Mouse (Mus musculus): Measurements from ENCODE around the gene Tmem164. TPM values are rescaled to one million over a fixed set of nuclear protein-coding genes. Genes with fewer than 3 reads are reported as not detected.
"Not testable (repeated sequence)": the region's sequence is repeated elsewhere in the genome, so short reads cannot be mapped to it uniquely, and the experiment has no call there.

The Tmem164 gene
- polyA plus RNA-seq (2014; fragmentation: Nextera tagmentation; extraction: Ambion mirVana): 11.0 and 11.5 TPM in 2 replicates

- peak within 1 kb of the TSS; percentile 86 for H3K27ac ChIP-seq (ENCODE audit: low read depth, low read length)
- peak within 1 kb of the TSS; percentile 64 for H3K4me2 ChIP-seq (ENCODE audit: low read length)
- WGBS: 29% methylated on average over 17 of the region's 38 CpGs
- no peaks in the 10 kb centered on the region for H3K36me3 ChIP-seq (ENCODE audit: control insufficient read depth, insufficient read depth, low read length)
- H3K9ac ChIP-seq (ENCODE audit: low read length): peak within 1 kb of the TSS; percentile 73
- H3K27me3 ChIP-seq (replicated peaks; ENCODE audit: control insufficient read depth, insufficient read depth, low read length): no peaks in the 10 kb centered on the region
- DNase-seq (ENCODE audit: low spot score) (peak; percentile 74), ATAC-seq (peak; percentile 84)
- H3K9me3 ChIP-seq (replicated peaks; ENCODE audit: control insufficient read depth, low read length): no peaks in the 10 kb centered on the region
- peak within 1 kb of the TSS; percentile 51 for H3K4me3 ChIP-seq (ENCODE audit: low read depth, low read length)
- no peaks in the 10 kb centered on the region for H3K4me1 ChIP-seq (ENCODE audit: control insufficient read depth, insufficient read depth, low read length)
These were observed at the start of gene Tmem164 for GRCm38 (mm10) chrX:142681056-142681615. TSS of gene Tmem164 (plus strand) at chrX:142681406.

- H3K4me2 ChIP-seq (ENCODE audit: low read length): not testable (repeated sequence)
- 42% methylated on average over 17 of the region's 19 CpGs for WGBS
These were observed 48.2 kb upstream of the Tmem164 start for GRCm38 (mm10) chrX:142632990-142633389.

GRCm38 (mm10) chrX:142647202-142647601, 34.0 kb upstream of the Tmem164 start:
- DNase-seq (ENCODE audit: low spot score): no peak
- Histone ChIP-seq H3K4me1 (ENCODE audit: control insufficient read depth, insufficient read depth, low read length) (no peaks in the 10 kb centered on the region), H3K36me3 (ENCODE audit: control insufficient read depth, insufficient read depth, low read length) (no peaks in the 10 kb centered on the region), H3K4me2 (ENCODE audit: low read length) (no peak overlapping the region), H3K9ac (ENCODE audit: low read length) (no peak overlapping the region), H3K27me3 (replicated peaks; ENCODE audit: control insufficient read depth, insufficient read depth, low read length) (no peaks in the 10 kb centered on the region), H3K27ac (ENCODE audit: low read depth, low read length) (no peak overlapping the region), H3K9me3 (replicated peaks; ENCODE audit: control insufficient read depth, low read length) (no peaks in the 10 kb centered on the region), H3K4me3 (ENCODE audit: low read depth, low read length) (no peak overlapping the region)
- WGBS: 72% methylated on average over 1 of the region's 1 CpGs
- ATAC-seq: no peak

More at GRCm38 (mm10) chrX:142632990-142633389, 48.2 kb upstream of the Tmem164 start:
- H3K4me3 ChIP-seq (ENCODE audit: low read depth, low read length); H3K4me1 ChIP-seq (ENCODE audit: control insufficient read depth, insufficient read depth, low read length); ATAC-seq; H3K27ac ChIP-seq (ENCODE audit: low read depth, low read length); H3K9ac ChIP-seq (ENCODE audit: low read length); H3K9me3 ChIP-seq (replicated peaks; ENCODE audit: control insufficient read depth, low read length); H3K36me3 ChIP-seq (ENCODE audit: control insufficient read depth, insufficient read depth, low read length); H3K27me3 ChIP-seq (replicated peaks; ENCODE audit: control insufficient read depth, insufficient read depth, low read length); DNase-seq (ENCODE audit: low spot score): not testable (repeated sequence)

GRCm38 (mm10) chrX:142650117-142650764, 31.0 kb upstream of the Tmem164 start:
- no peak overlapping the region for H3K27ac ChIP-seq (ENCODE audit: low read depth, low read length)
- WGBS: 62% methylated on average over 6 of the region's 6 CpGs
- no peaks in the 10 kb centered on the region for H3K27me3 ChIP-seq (replicated peaks; ENCODE audit: control insufficient read depth, insufficient read depth, low read length)
- H3K4me3 ChIP-seq (ENCODE audit: low read depth, low read length): no peak overlapping the region
- no peaks in the 10 kb centered on the region for H3K36me3 ChIP-seq (ENCODE audit: control insufficient read depth, insufficient read depth, low read length)
- no peaks in the 10 kb centered on the region for H3K9me3 ChIP-seq (replicated peaks; ENCODE audit: control insufficient read depth, low read length)
- no peak overlapping the region for H3K4me2 ChIP-seq (ENCODE audit: low read length)
- ATAC-seq (no peak), DNase-seq (ENCODE audit: low spot score) (peak; percentile 42)
- H3K9ac ChIP-seq (ENCODE audit: low read length): no peak overlapping the region
- H3K4me1 ChIP-seq (ENCODE audit: control insufficient read depth, insufficient read depth, low read length): no peaks in the 10 kb centered on the region

GRCm38 (mm10) chrX:142664704-142665422, 16.3 kb upstream of the Tmem164 start:
- H3K27ac ChIP-seq (ENCODE audit: low read depth, low read length): no peak overlapping the region
- no peak overlapping the region for H3K4me3 ChIP-seq (ENCODE audit: low read depth, low read length)
- no peak overlapping the region for H3K9ac ChIP-seq (ENCODE audit: low read length)
- no peak for DNase-seq (ENCODE audit: low spot score)
- no peaks in the 10 kb centered on the region for H3K9me3 ChIP-seq (replicated peaks; ENCODE audit: control insufficient read depth, low read length)
- 77% methylated on average over 4 of the region's 4 CpGs for WGBS
- H3K36me3 ChIP-seq (ENCODE audit: control insufficient read depth, insufficient read depth, low read length): no peaks in the 10 kb centered on the region
- H3K27me3 ChIP-seq (replicated peaks; ENCODE audit: control insufficient read depth, insufficient read depth, low read length): no peaks in the 10 kb centered on the region
- H3K4me2 ChIP-seq (ENCODE audit: low read length): no peak overlapping the region
- no peaks in the 10 kb centered on the region for H3K4me1 ChIP-seq (ENCODE audit: control insufficient read depth, insufficient read depth, low read length)
- ATAC-seq: no peak

GRCm38 (mm10) chrX:142665423-142665805, 15.8 kb upstream of the Tmem164 start:
- DNase-seq (ENCODE audit: low spot score): no peak
- Histone ChIP-seq H3K27ac (ENCODE audit: low read depth, low read length) (no peak overlapping the region), H3K4me2 (ENCODE audit: low read length) (no peak overlapping the region), H3K36me3 (ENCODE audit: control insufficient read depth, insufficient read depth, low read length) (no peaks in the 10 kb centered on the region), H3K4me3 (ENCODE audit: low read depth, low read length) (no peak overlapping the region), H3K9ac (ENCODE audit: low read length) (no peak overlapping the region), H3K27me3 (replicated peaks; ENCODE audit: control insufficient read depth, insufficient read depth, low read length) (no peaks in the 10 kb centered on the region), H3K4me1 (ENCODE audit: control insufficient read depth, insufficient read depth, low read length) (no peaks in the 10 kb centered on the region), H3K9me3 (replicated peaks; ENCODE audit: control insufficient read depth, low read length) (no peaks in the 10 kb centered on the region)
- ATAC-seq: no peak

GRCm38 (mm10) chrX:142669312-142670091, 11.7 kb upstream of the Tmem164 start:
- ATAC-seq (no peak), DNase-seq (ENCODE audit: low spot score) (no peak)
- no peak overlapping the region for H3K4me2 ChIP-seq (ENCODE audit: low read length)
- H3K4me3 ChIP-seq (ENCODE audit: low read depth, low read length): no peak overlapping the region
- WGBS: 80% methylated on average over 9 of the region's 9 CpGs
- H3K27ac ChIP-seq (ENCODE audit: low read depth, low read length): no peak overlapping the region
- no peaks in the 10 kb centered on the region for H3K27me3 ChIP-seq (replicated peaks; ENCODE audit: control insufficient read depth, insufficient read depth, low read length)
- no peak overlapping the region for H3K9ac ChIP-seq (ENCODE audit: low read length)
- H3K4me1 ChIP-seq (ENCODE audit: control insufficient read depth, insufficient read depth, low read length): no peaks in the 10 kb centered on the region
- no peaks in the 10 kb centered on the region for H3K9me3 ChIP-seq (replicated peaks; ENCODE audit: control insufficient read depth, low read length)
- H3K36me3 ChIP-seq (ENCODE audit: control insufficient read depth, insufficient read depth, low read length): no peaks in the 10 kb centered on the region

GRCm38 (mm10) chrX:142670121-142670520, 11.1 kb upstream of the Tmem164 start:
- no peaks in the 10 kb centered on the region for H3K9me3 ChIP-seq (replicated peaks; ENCODE audit: control insufficient read depth, low read length)
- no peaks in the 10 kb centered on the region; the same call in 1 of the 2 replicates for H3K27me3 ChIP-seq (replicated peaks; ENCODE audit: control insufficient read depth, insufficient read depth, low read length)
- no peak overlapping the region for H3K4me2 ChIP-seq (ENCODE audit: low read length)
- DNase-seq (ENCODE audit: low spot score) (no peak), ATAC-seq (no peak)
- no peak overlapping the region for H3K9ac ChIP-seq (ENCODE audit: low read length)
- H3K27ac ChIP-seq (ENCODE audit: low read depth, low read length): no peak overlapping the region
- H3K4me3 ChIP-seq (ENCODE audit: low read depth, low read length): no peak overlapping the region
- no peaks in the 10 kb centered on the region for H3K4me1 ChIP-seq (ENCODE audit: control insufficient read depth, insufficient read depth, low read length)
- no peaks in the 10 kb centered on the region for H3K36me3 ChIP-seq (ENCODE audit: control insufficient read depth, insufficient read depth, low read length)
- 74% methylated on average over 3 of the region's 3 CpGs for WGBS

All from forebrain, embryonic 14.5 days (tissue).